Mouse (Mus musculus): ENCODE measurements around the gene Peg12. TPM values are rescaled to one million over a fixed set of nuclear protein-coding genes. Genes with fewer than 3 reads are reported as not detected.

Gene Peg12
- 1 to 10 TPM; 4.5 to 4.7 TPM for total RNA-seq (2021)

DNA sequence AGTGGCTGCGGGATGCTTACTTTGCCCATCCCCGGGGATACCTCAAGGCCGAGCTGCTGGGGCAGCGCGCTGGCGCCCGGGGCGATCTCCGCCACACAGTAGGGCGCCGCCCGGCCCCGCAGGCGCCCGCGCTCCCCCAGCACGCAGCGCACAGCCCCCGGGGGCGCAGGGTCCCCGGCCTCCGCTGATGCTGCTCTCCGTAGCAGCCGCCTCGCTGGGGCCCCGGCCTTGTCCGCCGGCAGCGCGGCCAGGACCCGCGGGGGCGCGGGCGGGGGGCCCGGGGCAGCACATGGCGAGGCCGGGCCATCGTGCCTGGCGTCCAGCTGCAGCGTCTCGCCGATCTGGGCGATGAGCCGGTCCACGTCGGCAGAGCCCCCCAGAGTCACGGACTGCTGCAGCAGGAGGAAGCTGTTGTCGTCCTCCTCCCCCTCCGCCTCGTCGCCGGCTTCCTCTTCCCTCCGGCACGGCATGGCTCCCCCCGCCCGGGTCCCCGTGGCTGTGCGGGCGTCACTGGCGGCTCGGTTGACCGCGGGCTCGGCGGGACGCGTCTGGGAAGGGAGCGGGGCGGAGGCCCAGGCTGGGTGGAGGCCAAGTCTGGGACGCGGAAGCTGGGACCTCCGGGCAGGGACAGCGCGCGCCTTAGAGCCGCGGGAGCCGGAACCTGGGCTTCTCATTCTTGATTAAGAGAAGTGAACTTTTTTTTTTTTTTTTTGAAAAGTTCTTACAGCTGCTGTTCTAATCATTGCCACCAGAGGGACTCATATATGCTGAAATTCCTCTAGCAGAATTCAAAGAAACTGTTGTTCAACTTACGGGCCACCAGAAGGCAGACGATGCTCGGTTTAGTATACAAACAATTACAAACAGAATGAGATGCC, at the start of gene Peg12:
TSS of gene Peg12 (minus strand) at position 633 of the 878 bp plus-strand sequence.
- peak; percentile 67 to 71 for DNase-seq
- intact Hi-C loops (cut with DNase I): no loop called here

DNA sequence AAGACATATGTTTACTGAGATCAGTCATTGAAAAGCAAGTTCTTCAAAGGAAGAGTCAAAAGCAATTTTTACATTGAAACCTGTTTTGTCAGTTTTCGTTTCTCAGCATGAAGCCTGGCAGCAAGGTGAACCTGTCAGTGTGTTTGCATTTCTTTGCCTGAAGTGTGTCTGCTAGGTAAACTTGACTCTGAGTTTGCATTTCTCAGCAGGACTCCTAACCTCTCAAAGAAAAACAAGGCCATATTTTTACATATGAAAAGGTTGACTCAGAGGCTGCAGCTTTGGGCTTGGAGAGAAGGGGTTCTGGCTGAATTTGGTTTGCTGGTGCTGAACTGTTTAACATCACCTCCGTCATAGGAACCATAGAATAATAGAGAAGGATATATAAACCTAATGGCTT, 21.8 kb upstream of the Peg12 start:
- intact Hi-C loops (cut with DNase I): no loop called here

DNA sequence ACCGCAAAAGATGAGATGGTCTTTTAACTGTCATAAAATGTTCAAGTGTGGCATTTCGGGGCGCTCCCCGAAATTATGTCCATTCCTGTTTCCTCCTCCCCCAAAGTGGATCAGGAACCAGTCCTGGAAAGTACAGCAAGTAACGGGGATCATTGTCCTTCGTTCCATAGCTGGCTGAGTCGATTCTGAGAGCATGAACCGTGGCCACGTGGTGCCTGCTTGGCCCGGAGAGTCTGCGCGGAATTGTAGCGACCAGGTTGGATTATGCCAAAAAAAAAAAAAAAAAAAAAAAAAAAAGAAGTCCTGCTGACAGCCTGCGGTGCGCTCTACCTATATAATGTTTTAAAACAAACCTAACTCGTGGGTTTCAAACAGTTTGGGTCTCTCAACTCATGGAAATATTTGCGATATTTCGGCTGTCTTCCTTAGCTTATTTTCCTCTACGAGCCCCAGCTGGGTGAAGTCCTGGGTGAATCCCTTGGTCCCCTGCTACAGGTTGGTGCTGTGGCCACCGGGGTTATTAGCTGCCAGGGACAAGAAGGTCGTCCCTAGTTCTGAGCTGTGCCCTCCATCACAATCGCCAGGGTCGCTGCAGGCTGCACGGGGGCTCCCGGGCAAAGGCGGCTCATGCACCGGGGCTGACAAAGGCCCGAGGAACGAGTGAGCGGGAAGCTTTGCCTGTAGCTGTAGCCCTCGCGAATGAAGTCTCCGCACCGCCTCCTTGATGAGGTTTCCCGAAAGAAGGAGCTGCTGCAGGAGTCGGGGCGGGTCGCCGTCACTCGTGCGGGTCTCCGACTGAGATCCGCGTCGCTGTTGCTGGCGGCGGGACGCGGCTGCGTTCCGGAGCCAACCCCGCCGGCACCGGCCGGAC, 1.1 kb downstream of the Peg12 start:
- intact Hi-C loops (cut with DNase I): no loop called here
- DNase-seq: peak; percentile 24 to 28

More for the DNA sequence above, 21.8 kb upstream of the Peg12 start:
- DNase-seq: no peak

DNA sequence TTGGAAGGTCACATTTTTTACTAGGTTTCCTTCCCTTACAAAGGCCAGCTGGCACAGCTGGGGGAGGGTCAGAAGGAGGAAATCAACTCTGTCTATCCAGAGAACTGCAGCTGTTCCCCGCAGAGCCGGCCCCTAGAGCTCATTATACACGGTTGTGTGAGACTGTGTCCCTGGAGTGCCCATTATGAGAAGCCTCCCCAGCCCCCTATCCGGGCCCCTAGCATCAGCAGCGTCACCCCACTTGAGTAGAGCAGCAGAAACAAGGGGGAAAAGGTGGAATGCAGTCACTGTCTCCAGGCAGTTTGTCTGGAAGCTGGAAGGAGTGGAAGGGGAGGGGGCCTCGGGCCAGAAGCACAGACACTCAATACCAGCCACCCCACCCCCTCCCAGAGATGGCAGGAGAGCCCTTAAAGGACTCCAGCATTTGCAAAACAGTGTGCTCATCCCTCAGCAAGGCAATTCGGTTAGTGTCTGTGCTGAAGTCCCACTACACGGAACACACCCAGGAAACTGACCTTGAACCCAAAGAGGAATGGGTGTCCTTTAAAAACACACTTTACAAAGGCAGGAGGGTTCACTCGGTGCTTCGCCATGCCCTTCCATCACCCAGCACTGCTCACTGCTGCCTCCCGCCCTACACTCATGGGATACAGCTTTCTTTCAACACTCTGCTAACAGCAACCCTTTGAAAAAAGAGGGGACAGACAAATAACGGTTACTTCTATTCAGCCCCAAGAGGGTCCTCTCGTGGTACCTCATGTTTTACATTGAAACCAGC, 1.9 kb downstream of the Peg12 start:
- intact Hi-C loops (cut with DNase I): no loop called here
- peak; percentile 8 to 22 for DNase-seq

DNA sequence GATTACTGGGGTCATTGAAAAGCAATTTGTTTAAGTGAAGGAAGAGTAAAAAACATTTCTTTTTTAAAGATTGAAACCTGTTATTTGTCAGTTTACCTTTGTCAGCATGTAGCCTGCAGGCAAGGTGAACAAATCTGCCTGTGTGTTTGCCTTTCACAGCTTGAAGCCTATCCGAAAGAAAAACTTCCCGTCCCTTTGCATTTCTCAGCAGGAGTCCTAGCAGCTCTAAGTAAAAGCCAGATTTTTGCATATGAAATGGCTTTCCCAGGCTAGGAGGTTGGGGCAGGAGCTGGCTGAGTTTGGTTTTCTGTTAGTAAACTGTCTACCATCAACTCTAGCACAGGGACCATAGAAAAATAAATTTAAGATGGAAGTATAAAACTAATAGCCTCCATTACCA, 12.0 kb downstream of the Peg12 start:
- intact Hi-C loops (cut with DNase I): loop anchor here (10.0 kb wide), 1 partner anchor 58 kb away; no protein-coding TSS in a partner anchor

DNA sequence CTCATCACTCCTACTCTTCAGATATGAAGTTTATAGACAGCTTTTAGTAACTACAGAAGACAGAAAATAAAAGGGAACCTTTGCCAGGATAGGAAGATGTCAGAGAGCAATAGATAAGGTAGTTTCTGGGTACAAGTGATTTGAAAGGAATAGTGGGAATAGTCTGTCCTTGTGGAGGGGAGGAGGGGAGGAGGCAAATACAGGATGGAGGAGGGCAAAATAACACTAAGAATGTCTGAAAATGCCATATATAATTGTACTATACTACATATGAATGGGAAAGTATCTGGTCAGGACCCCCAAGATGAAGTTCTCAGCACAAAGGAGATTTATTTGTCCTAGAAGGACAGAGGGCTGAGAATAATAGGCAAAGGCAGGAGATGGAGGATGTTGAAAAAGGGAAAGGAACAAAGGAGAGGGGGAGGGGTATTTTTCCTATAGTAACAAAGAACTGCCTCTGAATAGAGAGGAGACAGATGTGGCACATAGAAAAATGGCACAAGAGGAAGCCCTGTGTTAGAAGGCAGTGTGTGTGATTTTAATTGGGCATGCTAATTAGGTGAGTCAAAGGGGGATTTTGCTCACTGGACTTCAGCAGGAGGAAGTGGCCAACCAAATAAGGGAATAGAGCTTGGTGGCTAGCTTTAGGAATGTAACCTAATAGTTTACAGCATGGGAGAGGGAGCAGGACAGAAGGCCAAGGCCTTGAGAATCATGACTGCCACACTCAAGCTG, 18.7 kb downstream of the Peg12 start:
- no peak for DNase-seq
- intact Hi-C loops (cut with DNase I): no loop called here

More for the DNA sequence above, 12.0 kb downstream of the Peg12 start:
- DNase-seq: no peak

DNA sequence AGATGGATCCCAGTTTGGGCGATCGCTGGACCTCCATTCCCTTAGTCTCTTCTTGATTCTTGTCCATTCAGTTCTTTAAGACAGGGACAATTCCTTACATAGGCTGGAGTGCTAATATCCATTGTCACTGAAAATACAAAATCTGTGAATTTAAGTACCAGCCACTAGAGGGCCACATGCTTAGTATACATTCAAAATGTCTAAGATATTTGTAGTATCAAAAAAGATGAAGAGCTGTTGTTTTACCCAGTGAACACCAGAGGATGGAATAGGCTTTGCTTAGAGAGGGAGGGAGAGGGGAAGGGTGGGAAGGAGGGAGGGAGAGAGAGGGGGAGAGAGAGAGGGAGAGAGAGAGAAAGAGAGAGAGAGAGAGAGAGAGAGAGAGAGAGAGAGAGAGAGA, 27.9 kb downstream of the Peg12 start:
- intact Hi-C loops (cut with DNase I): no loop called here
- no peak for DNase-seq

DNA sequence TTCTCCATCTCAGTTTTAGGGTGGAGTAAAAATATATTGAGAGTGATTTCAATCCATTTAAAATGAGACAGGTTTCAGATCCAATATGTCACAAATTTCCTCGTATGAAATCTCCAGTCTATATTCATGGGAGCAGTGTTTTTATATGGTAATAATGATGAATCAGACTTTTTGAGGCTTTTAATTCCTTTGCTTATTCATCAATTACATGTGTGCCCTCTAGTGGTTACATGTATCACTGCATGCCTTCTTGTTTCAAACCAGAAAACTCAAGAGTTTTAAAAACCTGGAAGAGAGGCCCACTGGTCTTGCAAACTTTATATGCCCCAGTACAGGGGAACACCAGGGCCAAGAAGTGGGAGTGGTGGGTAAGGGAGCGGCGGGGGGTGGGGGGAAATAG, 31.1 kb downstream of the Peg12 start:
- intact Hi-C loops (cut with DNase I): no loop called here
- peak in 1 of 2 experiments; percentile 3 for DNase-seq

DNA sequence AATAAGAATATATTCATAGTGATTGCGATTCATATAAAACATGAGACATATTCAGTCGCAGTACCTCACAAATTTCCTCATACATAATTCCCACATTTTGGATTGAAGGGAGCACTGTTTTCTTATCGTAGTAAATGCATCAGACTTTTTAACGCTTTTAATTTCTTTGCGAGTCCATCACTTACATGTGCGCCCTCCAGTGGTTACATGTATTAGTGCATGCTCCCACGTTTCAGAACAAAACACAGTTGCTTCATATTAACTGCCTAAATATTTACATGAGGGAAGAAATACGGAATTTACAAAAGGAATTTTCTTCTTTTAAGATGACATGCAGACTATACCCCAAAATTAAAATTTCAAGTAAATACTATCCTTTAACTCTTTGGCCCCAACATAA, 36.0 kb downstream of the Peg12 start:
- DNase-seq: peak; percentile 2 to 36
- intact Hi-C loops (cut with DNase I): no loop called here

DNA sequence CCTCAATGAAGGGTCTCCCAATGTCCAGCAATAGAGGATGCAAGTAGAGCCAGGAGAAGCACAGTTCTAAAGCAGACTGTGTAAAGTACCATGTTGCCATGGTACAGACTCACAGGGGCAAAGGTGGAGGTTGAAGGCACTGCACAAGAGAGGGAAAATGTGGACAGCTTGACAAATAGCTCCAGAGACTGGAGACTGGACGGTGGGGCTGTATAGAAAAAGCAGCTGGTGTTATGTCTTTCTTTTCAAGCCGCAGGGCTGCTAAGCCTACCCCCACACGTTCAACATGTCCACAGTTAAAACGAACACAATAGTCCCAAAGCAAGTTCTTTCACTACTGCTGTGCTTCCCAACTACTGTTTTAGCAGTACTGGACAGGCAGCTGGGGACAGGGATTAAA, 41.1 kb downstream of the Peg12 start:
- no peak for DNase-seq
- intact Hi-C loops (cut with DNase I): no loop called here

DNA sequence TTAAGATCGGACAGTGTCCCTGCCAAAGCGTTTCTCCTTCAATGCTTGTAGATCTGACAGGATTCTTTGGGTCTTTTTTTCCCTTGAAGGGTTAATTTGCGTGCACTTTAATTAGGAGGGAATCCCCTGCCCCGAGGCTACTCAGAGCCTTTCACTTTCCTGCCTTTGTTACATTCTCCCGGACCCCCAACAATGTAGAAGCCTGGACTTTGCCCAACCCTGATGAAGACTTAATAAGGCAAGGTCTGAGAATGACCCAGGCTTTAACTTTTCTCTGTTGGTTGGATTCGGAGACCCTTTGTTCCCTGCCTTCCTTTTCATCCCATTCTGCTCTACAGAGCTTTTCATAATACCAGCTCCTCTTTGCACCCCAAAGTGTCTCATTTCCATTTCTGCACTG, 43.7 kb downstream of the Peg12 start:
- intact Hi-C loops (cut with DNase I): no loop called here
- no peak for DNase-seq

DNA sequence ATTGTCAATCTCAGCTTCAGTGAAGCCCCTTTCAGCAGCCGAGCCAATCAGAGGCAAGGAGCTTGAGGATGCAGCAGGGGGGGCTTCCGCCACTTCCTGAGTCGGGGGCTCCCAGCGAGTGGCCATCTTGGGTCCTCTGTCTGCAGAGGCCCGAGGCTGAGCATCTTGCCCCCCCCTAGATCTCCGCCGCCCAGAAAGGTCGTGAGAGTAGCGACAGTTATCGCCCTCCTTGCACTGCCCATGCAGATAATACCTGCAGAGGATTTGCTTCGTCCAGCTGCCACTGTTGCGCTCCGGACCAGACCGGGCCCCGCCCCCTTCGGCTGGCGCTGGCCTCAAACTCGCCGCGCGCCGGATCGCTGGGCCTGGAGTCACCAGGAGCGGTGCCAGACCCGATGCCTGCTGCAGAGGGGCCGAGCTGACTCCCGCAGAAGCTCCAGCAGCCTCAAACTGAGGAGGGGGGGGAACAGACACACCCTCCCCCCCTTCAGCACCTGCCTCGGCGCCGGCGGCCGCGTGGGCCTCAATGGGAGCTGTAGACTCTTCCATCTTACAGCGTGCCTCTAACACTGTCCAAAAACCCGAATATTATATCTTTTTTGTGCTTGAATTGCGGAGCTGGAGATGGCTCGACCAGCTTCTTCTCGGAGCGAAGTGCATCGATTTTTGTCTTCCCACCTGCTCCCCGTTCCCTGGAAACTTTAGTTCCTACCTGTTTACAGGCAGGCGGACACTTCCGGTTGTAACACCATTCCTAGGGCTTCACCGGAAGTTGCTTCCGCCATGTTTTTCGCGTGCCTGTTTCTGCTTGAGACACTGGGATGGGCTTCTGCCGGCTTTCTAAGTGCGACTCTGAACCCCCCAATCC, 44.6 kb downstream of the Peg12 start, which contains the start of gene Mkrn3:
TSS of gene Mkrn3 (minus strand) at position 647 of the 868 bp plus-strand sequence.
- peak; percentile 79 to 86 for DNase-seq
- intact Hi-C loops (cut with DNase I): no loop called here

DNA sequence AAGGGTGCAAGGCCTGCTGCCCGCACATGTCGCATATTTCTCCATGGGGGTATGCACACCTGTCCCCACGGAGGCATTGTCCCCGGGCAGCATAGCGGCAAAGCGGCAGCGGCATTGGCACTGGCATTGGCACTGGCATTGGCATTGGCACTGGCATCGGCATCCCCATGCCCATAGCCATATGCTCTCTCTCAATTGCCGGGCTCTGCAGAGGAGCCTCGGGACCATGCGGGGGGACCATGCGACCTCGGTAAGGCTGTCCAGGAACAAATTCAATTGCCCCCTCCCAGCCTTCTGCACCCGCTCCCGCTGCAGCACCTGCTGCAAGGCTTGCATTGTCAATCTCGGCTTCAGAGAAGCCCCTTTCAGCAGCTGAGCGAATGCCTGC, 45.2 kb downstream of the Peg12 start:
- intact Hi-C loops (cut with DNase I): no loop called here
- no peak for DNase-seq

DNA sequence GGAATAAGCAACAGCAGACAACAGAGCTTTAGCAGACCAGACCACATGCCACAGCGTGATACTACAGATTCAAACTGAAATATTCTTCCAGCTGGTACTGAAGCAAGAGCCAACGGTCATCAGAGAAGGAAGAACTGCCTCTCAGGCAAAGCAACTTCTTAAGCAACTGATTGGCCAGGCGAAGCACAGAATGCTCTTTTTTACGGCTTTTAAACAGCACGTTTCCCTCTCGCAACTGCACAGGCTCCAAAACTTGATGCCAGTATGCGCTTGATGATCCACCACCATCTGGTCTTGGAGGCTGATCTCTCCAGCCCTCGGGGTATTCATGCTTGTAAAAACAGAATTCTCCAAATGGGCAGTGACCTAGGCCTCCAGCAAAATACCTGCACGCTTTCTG, 46.0 kb downstream of the Peg12 start:
- intact Hi-C loops (cut with DNase I): no loop called here
- no peak for DNase-seq

DNA sequence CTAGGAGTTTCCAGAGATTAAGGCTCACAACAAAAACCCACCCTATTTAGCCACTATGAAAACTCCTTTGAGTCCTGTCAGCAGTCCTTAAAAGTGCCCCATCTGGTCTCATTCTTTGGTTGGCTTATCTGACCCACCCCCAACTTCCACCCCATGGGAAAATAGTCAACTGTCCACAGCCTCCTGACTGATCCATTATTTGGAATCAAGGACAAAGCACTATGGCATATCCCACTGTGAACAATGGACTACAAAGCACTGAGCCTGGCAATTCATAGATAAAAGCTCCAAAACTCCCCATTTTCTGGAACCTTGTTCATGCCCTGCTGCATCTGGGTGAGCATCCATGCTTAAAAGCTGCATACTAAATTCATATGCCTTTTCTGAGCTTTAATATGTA, 48.1 kb downstream of the Peg12 start:
- intact Hi-C loops (cut with DNase I): no loop called here
- DNase-seq: no peak

DNA sequence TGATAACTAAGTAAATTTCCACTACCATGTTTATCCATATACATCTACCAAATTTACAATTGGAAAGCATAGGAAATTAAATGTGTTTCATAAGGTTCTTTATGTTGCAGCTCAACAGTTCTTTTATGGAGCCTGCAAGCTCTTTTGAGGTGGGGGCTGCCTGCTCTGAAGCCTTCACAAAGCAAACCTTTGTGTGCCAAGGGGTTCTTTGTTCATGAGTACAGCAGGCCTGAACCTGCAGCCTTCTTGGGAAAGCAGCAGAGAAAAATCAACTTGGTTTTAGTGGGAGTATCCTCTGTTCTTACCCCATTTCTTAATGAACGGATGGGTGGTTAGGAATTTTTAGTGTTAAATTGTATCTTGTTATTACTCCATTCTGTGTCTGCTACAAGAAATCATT, 49.1 kb downstream of the Peg12 start:
- intact Hi-C loops (cut with DNase I): no loop called here
- DNase-seq: no peak

Data from heart, postnatal 10 days (tissue).